Mouse (Mus musculus) forebrain, embryonic 16.5 days (tissue): ENCODE results near the gene Mrps27. TPM values are rescaled to one million over a fixed set of nuclear protein-coding genes. Genes with fewer than 3 reads are reported as not detected.

ENCODE experiments used
- ATAC-seq: fragments of 200-750 bp; cut with Nextera tagmentation; 2 replicates; pipeline ENCODE4 v1.8.0; 2017; ENCODE audit warnings: mild to moderate bottlenecking, moderate library complexity
- H3K27ac ChIP-seq: fragments of 300-500 bp; sonication (generic); 2 replicates; pipeline ENCODE4 v1.5.1; 2014; ENCODE audit warnings: low read length, control low read depth
- H3K27me3 ChIP-seq: fragments of 300-500 bp; sonication (generic); replicated peaks from 2 replicates; pipeline ENCODE4 v1.6.1; 2014; ENCODE audit warnings: low read length; ENCODE audit not compliant: control insufficient read depth, insufficient read depth
- H3K36me3 ChIP-seq: fragments of 300-500 bp; sonication (generic); 2 replicates; pipeline ENCODE4 v1.6.1; 2014; ENCODE audit not compliant: control insufficient read depth, insufficient read depth
- H3K4me1 ChIP-seq: fragments of 300-500 bp; sonication (generic); replicated peaks from 2 replicates; pipeline ENCODE4 v1.6.1; 2014; ENCODE audit warnings: low read length; ENCODE audit not compliant: control insufficient read depth, insufficient read depth
- H3K4me2 ChIP-seq: fragments of 300-500 bp; sonication (generic); 2 replicates; pipeline ENCODE4 v1.6.1; 2014; ENCODE audit warnings: mild to moderate bottlenecking, low read length, control low read depth
- H3K4me3 ChIP-seq: fragments of 300-500 bp; sonication (generic); replicated peaks from 2 replicates; pipeline ENCODE4 v1.5.1; 2014; ENCODE audit warnings: mild to moderate bottlenecking, low read length, control low read depth
- H3K9ac ChIP-seq: fragments of 300-500 bp; sonication (generic); replicated peaks from 2 replicates; pipeline ENCODE4 v1.6.1; 2014; ENCODE audit warnings: low read depth, low read length, control low read depth
- H3K9me3 ChIP-seq: fragments of 300-500 bp; sonication (generic); 2 replicates; pipeline ENCODE4 v1.6.1; 2016; ENCODE audit warnings: low read length; ENCODE audit not compliant: control insufficient read depth
- WGBS: fragments of 180-500 bp; shearing (Covaris S2); extraction: QIAGEN DNeasy Blood & Tissue Kit; methylation state at CpG from one replicate; pipeline ENCODE4 v1.1.7; 2014; 5-methylcytosine and 5-hydroxymethylcytosine counted together
- polyA plus RNA-seq: library from polyadenylated mRNA; unstranded; fragments of >200 nt; fragmentation: Nextera tagmentation; extraction: Ambion mirVana; gene quantifications from 2 replicates; pipeline ENCODE4 v1.2.1, GENCODE M21; 2015

The Mrps27 gene
- polyA plus RNA-seq, 1 experiment from 2014 or later = 49.1 TPM

DNA sequence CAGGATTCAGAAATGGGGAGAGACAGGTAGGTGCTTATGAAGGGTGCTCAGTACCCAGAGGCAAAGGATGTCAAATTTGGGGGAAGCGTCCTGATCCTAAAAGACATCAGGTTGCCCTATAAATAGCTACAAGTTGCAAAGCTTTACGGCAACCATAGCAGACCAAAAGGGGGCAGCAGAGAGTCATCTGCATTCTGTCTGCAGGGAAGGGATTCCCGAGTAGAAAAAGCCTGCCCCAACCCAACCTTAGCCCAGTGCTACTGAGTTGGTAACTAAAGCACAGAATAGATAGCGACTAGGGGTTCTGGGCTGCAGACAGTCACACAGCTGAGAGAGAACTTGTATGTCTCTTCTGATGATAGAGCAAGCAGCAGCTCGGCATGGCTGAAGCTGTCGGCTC is 31.0 kb downstream of the Mrps27 start:
- Histone ChIP-seq H3K27me3 (no peaks in the 10 kb centered on the region), H3K4me1 (no peaks in the 10 kb centered on the region; the same call in 1 of the 2 replicates), H3K9me3 (no peaks in the 10 kb centered on the region), H3K9ac (no peak overlapping the region), H3K4me2 (no peak overlapping the region), H3K27ac (no peak overlapping the region), H3K4me3 (no peak overlapping the region), H3K36me3 (no peaks in the 10 kb centered on the region)
- WGBS = 33% methylated on average over 6 of the region's 6 CpGs
- ATAC-seq = peak; percentile 78

DNA sequence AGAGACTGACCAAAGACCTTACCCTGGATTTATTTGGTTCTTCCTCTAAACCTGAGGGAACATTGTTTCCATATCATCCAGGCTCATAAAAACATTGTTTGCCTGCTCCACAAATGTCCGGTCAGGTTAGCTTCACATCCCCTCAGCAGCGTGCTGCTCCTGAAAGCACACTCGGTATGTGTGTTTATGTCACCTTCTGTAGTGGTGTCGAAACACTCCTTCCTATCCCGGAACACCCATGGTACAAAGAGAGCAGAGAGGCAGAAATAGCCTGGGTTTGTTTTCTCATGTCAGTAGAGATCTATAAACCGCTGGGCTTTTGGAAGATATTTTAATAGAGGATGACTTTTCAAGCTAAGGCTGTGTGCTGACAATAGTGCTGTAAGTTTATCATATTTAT is 32.5 kb downstream of the Mrps27 start:
- no peaks in the 10 kb centered on the region for H3K9me3 ChIP-seq
- no peaks in the 10 kb centered on the region for H3K36me3 ChIP-seq
- H3K27ac ChIP-seq = no peak overlapping the region
- no peak overlapping the region for H3K4me3 ChIP-seq
- no peaks in the 10 kb centered on the region; the same call in 1 of the 2 replicates for H3K4me1 ChIP-seq
- no peak for ATAC-seq
- H3K4me2 ChIP-seq = no peak overlapping the region
- H3K27me3 ChIP-seq = no peaks in the 10 kb centered on the region
- WGBS = 84% methylated on average over 6 of the region's 6 CpGs
- H3K9ac ChIP-seq = no peak overlapping the region

DNA sequence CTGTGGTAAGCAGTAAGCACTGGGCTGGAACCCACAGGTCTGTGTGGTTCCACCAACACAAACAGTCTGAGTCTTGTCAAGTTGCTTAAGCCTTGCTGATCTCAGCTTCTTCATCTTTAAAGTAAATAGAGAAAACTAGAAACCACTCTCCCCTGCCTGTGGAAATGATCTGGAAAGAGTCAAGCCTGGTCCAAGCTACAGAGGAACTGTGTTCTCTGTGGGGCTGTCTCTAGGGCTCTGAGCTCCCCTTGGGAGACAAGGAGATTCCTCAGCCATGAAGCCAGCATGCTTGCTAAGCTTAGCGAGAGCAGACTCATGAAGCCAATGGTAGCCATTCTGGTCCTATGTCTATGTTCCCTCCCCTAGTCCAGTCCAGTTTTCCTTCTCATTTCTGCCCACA is 33.6 kb downstream of the Mrps27 start:
- H3K4me1 ChIP-seq = no peaks in the 10 kb centered on the region; the same call in 1 of the 2 replicates
- no peak overlapping the region for H3K9ac ChIP-seq
- H3K27ac ChIP-seq = no peak overlapping the region
- no peaks in the 10 kb centered on the region for H3K27me3 ChIP-seq
- no peak overlapping the region for H3K4me3 ChIP-seq
- no peak overlapping the region for H3K4me2 ChIP-seq
- WGBS = 87% methylated on average over 1 of the region's 1 CpGs
- no peaks in the 10 kb centered on the region for H3K9me3 ChIP-seq
- no peak for ATAC-seq
- no peaks in the 10 kb centered on the region for H3K36me3 ChIP-seq

DNA sequence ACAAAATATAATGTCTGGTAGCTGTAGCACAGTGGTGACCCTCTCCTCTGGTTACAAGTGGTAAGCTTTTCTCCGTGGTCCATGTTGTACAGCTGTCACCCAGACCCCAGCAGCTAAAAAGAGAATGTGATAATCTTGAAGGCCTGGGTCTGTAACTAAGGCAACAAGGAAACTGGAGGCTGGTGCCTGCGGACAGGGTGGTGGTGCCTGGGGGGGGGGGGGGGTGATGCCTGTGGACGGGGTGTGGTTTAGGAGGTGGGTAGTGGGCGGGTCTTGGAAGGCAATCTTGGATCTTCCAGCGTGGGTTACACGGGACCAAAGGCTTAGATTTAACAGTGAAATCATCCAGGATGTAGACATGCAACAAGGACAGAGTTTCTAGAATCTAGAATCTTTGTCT is 37.8 kb downstream of the Mrps27 start:
- Histone ChIP-seq H3K9ac (no peak overlapping the region), H3K36me3 (no peaks in the 10 kb centered on the region), H3K9me3 (no peaks in the 10 kb centered on the region), H3K4me2 (no peak overlapping the region), H3K27me3 (no peaks in the 10 kb centered on the region), H3K4me1 (0 out of 2 replicates have a peak, but pooled peaks cover 3% of the 10 kb centered on the region), H3K27ac (no peak overlapping the region), H3K4me3 (no peak overlapping the region)
- 0 out of 2 replicates have a peak, but pooled peaks have one; percentile 31 for ATAC-seq
- 48% methylated on average over 6 of the region's 6 CpGs for WGBS

DNA sequence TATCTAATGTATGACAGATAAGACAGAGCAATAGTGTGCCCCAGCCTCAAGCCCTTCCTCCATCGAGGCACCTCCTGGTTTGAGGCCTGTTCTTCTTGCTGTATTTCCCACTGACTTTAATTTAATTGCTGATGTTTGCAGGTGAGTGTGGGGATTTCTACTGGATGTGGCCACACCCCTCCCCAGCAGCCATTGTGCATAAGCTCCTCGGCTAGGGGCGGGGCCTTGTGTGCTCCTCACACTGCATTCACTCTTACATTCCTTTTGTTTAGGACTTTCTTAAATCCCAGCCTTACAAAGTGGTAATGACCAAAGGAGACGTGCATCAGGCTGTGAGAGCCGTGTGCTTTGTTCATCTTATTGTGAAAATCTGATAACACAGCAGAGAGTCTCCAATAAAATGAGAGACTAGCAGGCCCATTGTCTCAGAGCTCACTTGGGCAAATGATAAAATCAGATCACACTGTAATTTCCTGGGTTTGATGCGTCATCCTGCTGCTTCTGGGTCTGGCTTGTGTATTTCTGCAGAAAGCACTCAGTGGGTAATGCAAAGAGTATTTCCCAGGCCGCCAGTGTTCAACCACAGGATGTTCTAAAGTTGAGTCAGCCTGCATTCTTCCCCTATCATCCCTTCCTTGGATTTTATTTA is 40.1 kb downstream of the Mrps27 start:
- H3K36me3 ChIP-seq = no peaks in the 10 kb centered on the region
- ATAC-seq = no peak
- WGBS = 51% methylated on average over 7 of the region's 7 CpGs
- H3K4me3 ChIP-seq = no peak overlapping the region
- peaks cover 3% of the 10 kb centered on the region; the same call in 1 of the 2 replicates for H3K4me1 ChIP-seq
- no peak overlapping the region for H3K9ac ChIP-seq
- H3K27ac ChIP-seq = no peak overlapping the region
- H3K9me3 ChIP-seq = no peaks in the 10 kb centered on the region
- H3K4me2 ChIP-seq = no peak overlapping the region
- H3K27me3 ChIP-seq = no peaks in the 10 kb centered on the region

DNA sequence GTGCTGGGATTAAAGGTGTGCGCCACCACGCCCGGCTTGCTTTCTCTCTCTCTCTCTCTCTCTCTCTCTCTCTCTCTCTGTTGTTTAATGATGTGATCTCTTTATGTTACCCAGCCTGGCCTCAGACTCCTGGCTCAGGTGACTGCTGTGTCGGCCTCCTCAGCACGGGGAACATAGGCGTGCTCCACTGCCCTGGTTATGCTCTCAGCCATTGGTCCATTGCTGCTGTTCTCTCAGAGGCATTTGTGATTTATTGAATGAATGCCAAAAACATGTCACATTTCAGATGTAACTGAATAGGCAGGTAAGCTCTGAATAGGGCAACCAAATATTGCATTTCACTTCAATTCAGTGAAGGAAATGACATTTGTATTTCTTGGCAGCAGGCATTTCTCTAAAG is 41.3 kb downstream of the Mrps27 start:
- peaks cover 3% of the 10 kb centered on the region; the same call in 1 of the 2 replicates for H3K4me1 ChIP-seq
- no peak; the same call in 1 of the 2 replicates for ATAC-seq
- no peaks in the 10 kb centered on the region for H3K9me3 ChIP-seq
- no peak overlapping the region for H3K9ac ChIP-seq
- H3K36me3 ChIP-seq = no peaks in the 10 kb centered on the region
- H3K4me2 ChIP-seq = no peak overlapping the region
- no peak overlapping the region for H3K27ac ChIP-seq
- 75% methylated on average over 6 of the region's 6 CpGs for WGBS
- no peak overlapping the region for H3K4me3 ChIP-seq
- no peaks in the 10 kb centered on the region for H3K27me3 ChIP-seq

DNA sequence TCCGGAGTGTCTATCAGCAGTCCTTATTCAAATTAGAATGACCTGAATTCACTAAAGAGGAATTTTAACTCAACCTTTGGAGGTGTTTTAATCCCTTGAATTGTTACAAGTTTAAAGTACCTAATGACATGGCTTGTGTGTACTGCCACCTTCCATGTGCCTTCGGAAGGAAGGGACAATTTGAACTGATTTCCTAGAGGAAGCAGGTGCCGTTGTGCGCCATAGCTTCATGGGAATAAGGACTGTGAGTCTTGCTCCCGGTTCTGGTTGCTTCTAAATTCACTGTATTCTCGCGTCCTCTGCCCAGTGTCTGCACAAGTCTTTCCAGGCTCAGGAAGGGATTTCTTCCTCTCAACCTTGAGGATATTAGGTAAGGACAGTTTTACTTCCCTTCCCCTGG is 41.8 kb downstream of the Mrps27 start:
- Histone ChIP-seq H3K9me3 (no peaks in the 10 kb centered on the region), H3K4me3 (no peak overlapping the region), H3K27me3 (no peaks in the 10 kb centered on the region), H3K4me1 (peaks cover 3% of the 10 kb centered on the region; the same call in 1 of the 2 replicates), H3K36me3 (no peaks in the 10 kb centered on the region), H3K9ac (no peak overlapping the region), H3K4me2 (no peak overlapping the region), H3K27ac (no peak overlapping the region)
- ATAC-seq = no peak
- 76% methylated on average over 7 of the region's 7 CpGs for WGBS

DNA sequence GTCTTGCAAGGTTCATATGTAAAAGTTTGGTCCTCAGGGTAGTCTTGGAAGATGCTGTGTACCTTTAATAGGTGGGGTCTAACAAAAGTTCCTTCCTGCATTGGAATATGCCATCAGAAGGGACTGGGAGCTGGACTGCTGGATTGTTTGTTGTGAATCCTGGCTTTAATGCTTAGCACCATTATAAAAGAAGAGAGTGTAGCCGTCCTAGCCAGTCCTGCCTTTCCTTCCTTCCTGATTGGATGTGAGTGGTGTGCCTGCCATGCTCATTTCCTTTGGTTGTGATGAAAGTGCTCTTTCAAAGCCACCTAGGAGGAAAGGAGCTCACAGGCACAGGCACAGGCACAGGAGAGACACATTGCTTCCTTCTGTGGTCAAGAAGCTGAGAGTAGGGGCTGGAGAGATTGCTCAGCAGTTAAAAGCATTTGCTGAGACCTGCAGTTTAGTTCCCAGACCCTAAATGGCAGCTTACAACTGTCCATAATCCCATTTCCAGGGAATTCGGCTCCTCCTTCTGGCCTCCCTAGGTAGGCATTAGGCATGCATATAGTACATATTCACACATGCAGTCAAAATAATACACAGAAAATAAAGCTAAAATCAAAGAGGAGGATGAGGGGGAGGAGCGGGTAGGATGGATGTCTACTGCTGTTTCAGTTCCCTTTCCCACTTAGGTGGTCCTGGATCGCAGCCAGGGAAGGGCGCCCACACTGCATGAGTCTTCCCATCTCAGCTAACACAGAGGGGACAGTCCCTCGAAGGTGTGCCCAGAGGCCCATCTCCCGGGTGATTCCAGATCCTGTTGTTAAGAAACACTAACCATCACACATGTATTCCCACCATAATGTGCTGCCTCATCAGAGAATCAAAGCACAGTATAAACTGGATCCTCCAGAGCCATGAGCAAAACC is 43.6 kb downstream of the Mrps27 start:
- no peak overlapping the region for H3K4me2 ChIP-seq
- H3K9ac ChIP-seq = no peak overlapping the region
- no peaks in the 10 kb centered on the region for H3K9me3 ChIP-seq
- no peak overlapping the region for H3K27ac ChIP-seq
- H3K4me3 ChIP-seq = no peak overlapping the region
- H3K27me3 ChIP-seq = no peaks in the 10 kb centered on the region
- ATAC-seq = no peak
- H3K4me1 ChIP-seq = peaks cover 5% of the 10 kb centered on the region; the same call in 1 of the 2 replicates
- 57% methylated on average over 7 of the region's 7 CpGs for WGBS
- H3K36me3 ChIP-seq = no peaks in the 10 kb centered on the region

DNA sequence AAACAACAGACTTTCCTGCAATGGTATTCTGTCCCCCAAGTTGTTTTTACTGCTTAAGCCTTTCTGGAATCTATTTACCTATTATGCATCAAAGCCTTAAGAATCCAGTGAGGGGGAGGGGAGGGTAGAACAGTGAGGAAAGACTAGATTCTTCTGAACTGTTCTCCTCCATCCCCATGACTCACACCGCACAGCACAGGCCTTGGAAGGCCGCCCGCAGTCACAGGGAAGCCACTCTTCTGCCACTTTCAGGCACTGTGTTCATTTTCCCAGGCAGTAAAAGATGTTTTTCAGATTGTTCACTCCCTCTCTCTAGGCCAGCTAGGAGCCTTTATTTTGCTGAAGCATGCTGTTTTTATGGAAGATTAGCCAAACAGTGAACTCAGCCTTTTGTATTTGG is 46.8 kb downstream of the Mrps27 start:
- ATAC-seq = no peak
- Histone ChIP-seq H3K9ac (no peak overlapping the region), H3K4me3 (no peak overlapping the region), H3K27ac (no peak overlapping the region), H3K4me1 (peaks cover 11% of the 10 kb centered on the region), H3K36me3 (no peaks in the 10 kb centered on the region), H3K9me3 (no peaks in the 10 kb centered on the region), H3K4me2 (no peak overlapping the region), H3K27me3 (no peaks in the 10 kb centered on the region)
- WGBS = 34% methylated on average over 3 of the region's 3 CpGs
